Mouse (Mus musculus) left cerebral cortex, adult 8-10 months (tissue): ENCODE measurements around the gene Adat3. TPM values are rescaled to one million over a fixed set of nuclear protein-coding genes. Genes with fewer than 3 reads are reported as not detected.
A peak's percentile ranks its signal among the peaks of the same experiment; 100 is the strongest.
"Not testable (repeated sequence)": the region's sequence is repeated elsewhere in the genome, so short reads cannot be mapped to it uniquely, and the experiment has no call there.

ENCODE experiments used
- DNase-seq, 2 experiments: peaks; one replicate each; pipeline ENCODE4 v3.0.0; 2022; ENCODE audit warnings: low spot score in 2 of 2
- total RNA-seq, 4 experiments: library from RNA; stranded (reverse); gene quantifications; 2 replicates each; pipeline ENCODE4 v1.2.4; 2022

Gene Adat3
- total RNA-seq, 4 experiments from 2014 or later, result 1.3 to 4.1 (median 3.4) TPM; not detected in 1

- DNase-seq, result peak in 1 of 2 experiments; percentile 47
Measured at GRCm38 (mm10) chr10:80578131-80578750, 24.4 kb upstream of the Adat3 start.

DNA sequence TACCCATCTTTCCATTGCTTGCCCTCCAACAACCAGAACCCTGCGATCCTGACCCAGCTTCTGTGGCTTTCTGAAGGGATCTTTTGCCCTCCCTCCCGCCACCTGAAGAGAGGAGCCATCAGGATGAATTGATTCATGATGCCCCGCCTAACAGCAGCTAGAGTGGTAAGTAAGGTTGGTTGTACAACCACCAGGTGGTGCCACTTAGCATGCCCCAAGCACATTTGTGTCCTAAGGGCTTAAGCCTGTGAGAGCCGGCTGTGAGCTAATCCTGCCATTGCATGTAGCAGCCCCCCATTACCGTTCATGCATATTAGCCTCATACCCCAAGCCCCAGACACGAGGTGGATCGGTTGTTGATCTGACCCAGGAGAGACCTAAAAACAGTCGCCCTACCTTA lies 23.8 kb upstream of the Adat3 start:
- DNase-seq, result peak in 1 of 2 experiments; percentile 58

DNA sequence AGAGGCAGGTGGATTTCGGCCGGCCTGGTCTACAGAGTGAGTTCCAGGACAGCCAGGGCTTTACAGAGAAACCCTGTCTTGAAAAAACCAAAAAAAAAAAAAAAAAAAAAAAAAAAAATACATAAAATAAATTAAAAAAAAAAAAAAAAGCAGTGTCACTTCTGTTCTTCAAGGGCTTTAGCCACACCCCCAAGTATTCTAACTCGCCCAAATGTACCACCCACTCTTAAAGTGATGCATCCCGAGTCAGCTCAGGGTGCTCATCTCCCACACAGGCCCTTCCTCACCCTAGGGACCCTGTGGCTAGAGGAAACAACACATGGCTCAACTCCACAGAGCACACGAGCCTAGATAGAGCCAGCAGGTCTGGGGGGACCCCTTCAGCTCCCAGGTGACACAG lies 19.6 kb upstream of the Adat3 start:
- no peak for DNase-seq

DNA sequence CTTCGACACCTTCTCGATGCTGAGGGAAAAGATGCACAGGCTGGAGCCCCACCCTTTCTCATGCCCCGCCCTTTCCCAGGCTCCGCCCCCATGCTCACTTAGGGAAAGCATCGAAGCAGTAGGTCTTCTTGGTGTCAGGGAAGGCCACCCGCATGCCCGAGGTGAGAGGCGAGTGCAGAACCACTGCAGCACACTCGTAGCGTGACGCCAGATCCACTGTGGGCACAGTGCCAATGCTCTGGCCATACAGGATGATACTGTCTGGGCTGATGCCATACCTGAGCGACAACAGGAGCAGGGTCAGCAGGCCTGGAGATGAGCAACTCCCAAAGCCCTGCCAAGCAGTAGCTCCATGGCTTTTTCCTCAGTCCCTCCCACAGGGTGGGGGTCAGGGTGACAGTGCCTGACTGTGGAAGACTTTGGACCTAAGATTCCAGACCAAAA lies 18.6 kb upstream of the Adat3 start:
- DNase-seq, result no peak

- no peak for DNase-seq
Measured at GRCm38 (mm10) chr10:80584642-80585552, 17.8 kb upstream of the Adat3 start.

GRCm38 (mm10) chr10:80585581-80585980 lies 17.1 kb upstream of the Adat3 start:
- DNase-seq, result no peak

DNA sequence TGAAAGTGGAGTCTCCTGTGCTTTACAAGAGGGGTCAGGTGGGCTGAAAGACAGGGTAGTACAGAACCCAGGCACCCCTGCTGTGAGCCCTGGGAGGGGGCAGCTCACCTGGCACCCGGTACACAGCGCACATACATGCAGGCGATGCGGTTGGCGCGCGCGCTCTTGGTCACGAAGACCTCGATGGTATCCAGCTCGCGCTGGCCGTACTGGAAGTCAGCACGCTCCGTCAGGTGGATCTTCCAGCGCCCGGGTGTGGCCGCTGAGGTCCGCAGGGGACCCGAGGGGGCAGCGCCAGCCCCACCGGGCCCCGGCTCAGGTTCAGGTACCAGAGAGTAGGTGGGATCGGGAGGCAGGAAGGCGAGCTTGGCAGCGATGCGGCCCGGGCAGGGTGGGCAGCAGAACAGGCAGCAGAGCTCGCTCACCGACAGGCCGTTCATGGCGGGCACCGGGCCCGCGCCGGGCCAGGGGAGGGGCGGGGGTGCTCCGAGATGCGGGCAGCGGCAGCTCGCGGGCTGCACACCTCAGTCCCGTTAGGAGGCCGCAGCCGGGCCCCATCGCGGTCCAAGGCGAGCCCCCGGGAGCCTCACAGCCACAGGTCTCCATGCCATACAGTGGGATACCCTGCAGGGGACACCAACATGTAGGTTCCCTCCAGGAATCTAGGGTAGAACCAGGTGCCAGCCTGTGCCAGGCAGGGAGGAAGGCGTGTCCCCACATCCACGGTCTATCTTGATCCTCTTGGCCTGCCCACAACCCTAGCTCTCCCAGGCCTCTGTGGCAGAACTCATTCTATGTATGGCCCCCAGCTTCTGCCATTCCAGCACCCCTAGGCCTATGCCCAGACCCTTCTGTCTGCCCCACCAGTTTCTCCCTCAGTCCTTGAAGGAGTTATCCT lies 16.0 kb upstream of the Adat3 start:
- DNase-seq, result no peak

- no peak for DNase-seq
Measured at GRCm38 (mm10) chr10:80587305-80587657, 15.4 kb upstream of the Adat3 start.

DNA sequence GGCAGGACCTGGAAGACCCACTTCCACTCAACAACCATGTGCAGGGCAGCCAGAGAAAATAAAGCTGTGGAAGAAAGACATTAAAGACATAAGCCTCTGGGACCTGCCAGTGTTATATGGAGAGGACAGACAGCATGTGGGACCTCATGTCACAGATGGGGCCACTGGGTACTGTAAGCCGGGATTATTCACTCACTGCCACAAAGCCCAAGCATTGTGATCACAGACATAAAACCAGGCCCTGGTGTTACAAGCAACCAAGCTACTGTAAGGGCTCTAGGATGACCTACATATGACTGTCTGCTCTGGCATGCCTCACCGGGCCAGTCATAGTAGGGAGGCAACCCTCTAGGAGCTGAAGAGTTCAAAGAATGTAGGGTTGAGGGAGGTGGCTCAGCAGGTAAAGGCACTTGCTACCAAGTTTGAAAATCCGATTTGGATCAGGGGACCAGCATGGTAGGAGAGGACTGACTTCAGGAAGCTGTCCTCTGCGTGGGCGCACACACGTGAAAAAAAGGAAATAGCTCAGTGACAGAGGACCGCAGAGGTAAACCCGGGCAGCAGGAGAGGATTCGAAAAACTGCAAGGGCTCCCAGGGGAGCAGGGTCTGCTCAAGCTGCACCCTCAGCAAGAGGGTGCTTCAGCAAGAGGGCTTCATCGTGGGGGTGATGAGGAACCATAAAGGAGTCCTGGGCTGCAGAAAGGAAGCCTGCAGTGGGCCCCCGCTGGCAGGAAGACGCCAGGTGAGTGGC lies 13.4 kb upstream of the Adat3 start:
- DNase-seq, result peak in 1 of 2 experiments; percentile 50

- DNase-seq, result peak; percentile 74 to 95
Measured at GRCm38 (mm10) chr10:80589879-80590854, 12.5 kb upstream of the Adat3 start, which contains the start of gene Abhd17a. Gene Abhd17a (minus strand): TSS chr10:80590341.

DNA sequence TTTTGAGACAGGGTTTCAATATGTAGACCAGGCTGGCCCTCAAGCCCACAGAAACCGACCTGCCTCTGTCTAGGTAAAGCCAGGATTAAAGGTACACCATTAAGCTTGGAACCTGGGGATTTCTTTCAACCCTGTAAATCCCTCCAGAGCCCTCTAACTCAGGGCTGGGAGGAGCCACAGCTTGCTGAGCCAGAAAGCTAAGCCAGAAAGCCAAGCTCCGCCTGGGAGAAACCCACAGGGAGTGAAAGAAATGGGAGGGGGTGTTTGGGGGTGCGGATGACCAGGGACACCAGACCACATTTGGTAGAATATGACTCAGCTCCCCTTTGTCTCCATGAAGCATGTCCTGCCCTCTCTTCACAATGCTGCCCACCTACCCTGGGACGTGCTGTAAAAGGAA lies 6.4 kb upstream of the Adat3 start:
- no peak for DNase-seq

DNA sequence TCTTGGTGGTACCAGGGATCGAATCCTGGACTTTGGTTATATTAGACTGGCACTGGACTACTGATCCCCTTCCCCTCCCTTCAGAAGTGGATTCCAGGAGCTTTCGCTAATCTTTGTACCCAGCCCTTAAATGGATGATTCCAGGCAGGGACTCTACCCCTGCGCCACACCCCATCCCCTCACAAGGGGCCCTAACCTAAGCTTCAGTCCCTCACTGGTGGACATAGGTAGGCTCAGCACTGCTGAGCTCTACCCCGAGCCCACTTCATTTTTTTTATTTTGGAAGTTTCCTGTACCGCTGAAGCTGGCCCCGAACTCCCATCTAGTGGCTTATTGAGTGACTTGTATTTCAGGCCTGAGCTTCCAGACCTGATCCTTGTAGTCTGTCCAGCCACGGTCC lies 684 bp downstream of the Adat3 start:
- DNase-seq, result no peak

GRCm38 (mm10) chr10:80604001-80604509 lies 1.4 kb downstream of the Adat3 start:
- no peak for DNase-seq

- no peak for DNase-seq
Measured at GRCm38 (mm10) chr10:80604988-80605387, 2.3 kb downstream of the Adat3 start.

DNA sequence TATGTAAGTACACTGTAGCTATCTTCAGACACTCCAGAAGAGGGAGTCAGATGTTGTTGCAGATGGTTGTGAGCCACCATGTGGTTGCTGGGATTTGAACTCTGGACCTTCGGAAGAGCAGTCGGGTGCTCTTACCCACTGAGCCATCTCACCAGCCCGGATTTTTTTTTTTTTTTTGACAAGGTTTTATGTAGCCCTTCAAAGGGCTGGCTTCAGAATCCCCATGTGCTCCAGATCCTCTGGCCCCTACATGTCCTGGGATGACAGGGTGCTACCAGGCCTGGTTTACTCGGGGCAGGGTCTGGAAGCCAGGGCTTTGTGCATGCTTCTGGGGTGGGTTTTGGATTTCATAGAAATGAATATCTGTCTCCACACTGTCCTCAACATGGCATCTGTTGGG lies 3.0 kb downstream of the Adat3 start, which contains the start of gene Gm49322:
Gm49322 (plus strand) TSS at position 301 of the 400 bp plus-strand sequence.
- not testable (repeated sequence) for DNase-seq

DNA sequence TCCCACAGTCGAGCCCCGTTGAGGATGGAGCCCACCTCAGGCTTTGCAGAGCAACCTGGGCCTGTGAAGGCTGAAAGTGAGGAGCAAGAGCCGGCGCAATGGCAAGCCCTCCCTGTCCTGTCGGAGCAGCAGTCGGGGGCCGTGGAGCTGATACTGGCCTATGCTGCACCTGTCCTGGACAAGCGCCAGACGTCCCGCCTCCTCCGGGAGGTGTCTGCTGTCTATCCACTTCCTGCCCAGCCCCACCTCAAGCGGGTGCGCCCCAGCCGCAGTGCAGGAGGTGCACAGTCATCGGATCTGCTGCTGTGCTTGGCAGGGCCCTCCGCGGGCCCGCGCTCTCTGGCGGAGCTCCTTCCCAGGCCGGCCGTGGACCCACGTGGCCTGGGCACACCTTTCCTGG lies 3.6 kb downstream of the Adat3 start:
- DNase-seq, result no peak

- no peak for DNase-seq
Measured at GRCm38 (mm10) chr10:80606737-80607350, 4.2 kb downstream of the Adat3 start.

GRCm38 (mm10) chr10:80608435-80608834 lies 5.8 kb downstream of the Adat3 start:
- DNase-seq, result no peak
